Mouse (Mus musculus) thymus, postnatal 36 days (tissue): ENCODE results near the gene Cyp4f14.

Experiments used
- DNase-seq, 2 experiments: peaks; one replicate each; pipeline ENCODE4 v3.0.0; 2022; ENCODE audit warnings: mixed read lengths in 2 of 2

Cyp4f14 gene

GRCm38 (mm10) chr17:32917131-32917530 lies at the start of gene Cyp4f14:
Gene Cyp4f14 (minus strand): TSS chr17:32917342.
- no peak for DNase-seq

DNA sequence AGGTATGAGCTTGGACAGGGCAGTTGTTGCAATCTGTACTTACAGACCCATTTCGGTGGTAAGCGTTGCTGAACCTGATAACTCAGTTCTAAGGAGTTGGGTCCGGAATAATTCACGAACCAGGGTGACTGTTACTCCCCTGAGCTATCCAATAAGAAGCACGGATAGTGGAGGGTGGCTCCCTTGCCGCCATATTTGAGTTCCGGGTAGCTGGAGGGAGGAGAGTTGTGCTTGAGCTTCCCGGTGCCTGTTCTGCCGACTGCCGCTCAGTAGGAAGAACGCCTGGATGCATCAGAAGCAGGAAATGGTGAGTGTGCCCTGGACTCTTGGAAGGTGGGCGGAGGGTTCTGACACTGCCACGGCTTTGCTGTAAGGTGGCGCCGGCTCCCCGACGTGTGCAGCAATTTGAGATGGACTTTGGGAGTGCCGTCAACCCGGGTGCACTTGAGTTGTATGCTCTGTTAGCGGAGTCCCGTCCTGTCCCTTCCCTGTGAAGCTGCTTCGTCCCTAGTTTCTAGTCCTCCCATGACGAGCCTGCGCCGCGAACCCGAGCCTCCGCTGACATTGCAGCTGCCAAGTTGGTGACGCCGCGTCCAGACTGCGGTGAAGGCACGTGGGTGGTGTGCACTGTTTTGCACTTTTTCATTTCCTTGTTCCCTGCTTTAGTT lies 48.6 kb upstream of the Cyp4f14 start, which contains the start of gene Zfp472:
Gene Zfp472, plus strand, starts transcription at position 192 of the 668 bp plus-strand sequence.
- peak; percentile 84 to 86 for DNase-seq

DNA sequence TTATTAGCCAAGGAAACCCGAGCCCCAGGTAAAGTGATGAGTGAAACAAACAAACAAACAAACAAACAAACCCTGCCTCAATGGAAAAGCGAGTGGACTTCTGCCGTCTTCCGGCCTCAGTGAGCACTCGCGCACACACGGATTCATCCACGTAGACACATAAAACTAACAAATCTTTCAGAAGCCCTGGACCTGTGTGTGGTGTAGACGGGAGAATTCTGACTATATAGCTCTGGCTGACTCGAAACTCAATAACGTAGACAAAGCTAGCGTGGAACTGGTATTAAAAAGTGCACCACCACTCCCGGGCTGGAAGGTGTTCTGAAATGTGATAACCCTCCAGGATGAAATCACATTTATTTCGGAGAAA lies 48.1 kb upstream of the Cyp4f14 start:
- DNase-seq: no peak

DNA sequence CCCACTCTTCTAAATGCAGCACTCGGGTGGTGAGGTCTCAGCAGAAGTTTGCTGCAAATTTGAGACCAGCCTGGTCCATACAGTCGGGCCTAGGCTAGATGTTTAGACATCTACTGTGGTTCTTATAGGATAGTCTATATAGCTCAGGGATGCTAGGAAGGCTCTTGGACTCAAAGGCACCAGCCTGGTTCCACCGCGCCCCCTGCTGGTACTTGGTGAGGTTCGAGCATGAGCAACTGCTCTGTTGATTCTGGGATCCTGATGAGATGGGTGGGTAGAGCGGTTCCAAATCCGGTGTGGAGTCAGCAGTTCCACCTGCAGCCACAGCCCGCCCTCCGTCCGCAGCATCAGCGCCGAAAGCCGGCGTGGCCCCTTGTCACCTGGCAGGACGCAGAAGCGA lies 34.3 kb upstream of the Cyp4f14 start:
- DNase-seq: peak; percentile 77 to 80

DNA sequence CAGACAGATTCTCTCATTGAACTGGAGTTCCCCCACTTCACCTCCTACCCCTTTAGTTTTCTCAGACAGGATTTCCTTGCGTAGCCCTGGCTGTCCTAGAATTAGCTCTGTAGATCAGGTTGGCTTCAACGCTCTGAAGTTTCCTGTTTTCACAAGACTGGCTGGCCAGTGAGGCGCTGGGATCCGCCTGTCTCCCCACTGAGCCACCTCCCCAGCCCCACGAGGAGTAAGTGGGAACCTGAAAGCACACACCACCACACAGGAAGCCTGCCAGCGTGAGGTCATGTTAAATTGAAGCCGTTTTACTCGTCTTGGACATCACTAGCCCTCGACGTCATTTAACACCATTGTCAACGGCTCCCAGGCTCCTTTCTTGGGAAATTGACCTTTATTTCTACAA lies 33.9 kb upstream of the Cyp4f14 start:
- no peak for DNase-seq

DNA sequence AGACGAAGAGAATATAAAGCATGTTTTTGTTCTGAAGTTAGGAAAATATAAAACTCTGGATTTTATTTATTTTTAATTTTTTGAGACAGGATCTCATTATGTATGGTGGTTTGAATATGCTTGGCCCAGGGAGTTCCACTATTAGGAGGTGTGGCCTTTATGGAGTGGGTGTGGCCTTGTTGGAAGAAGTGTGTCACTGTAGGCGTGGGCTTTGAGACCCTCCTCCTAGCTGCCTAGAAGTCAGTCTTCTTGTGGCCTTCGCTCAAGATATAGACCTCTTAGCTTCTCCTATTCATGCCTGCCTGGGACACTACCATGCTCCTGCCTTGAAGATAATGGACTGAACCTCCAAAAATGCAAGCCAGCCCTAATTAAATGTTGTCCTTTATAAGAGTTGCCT lies 33.0 kb upstream of the Cyp4f14 start:
- no peak for DNase-seq

DNA sequence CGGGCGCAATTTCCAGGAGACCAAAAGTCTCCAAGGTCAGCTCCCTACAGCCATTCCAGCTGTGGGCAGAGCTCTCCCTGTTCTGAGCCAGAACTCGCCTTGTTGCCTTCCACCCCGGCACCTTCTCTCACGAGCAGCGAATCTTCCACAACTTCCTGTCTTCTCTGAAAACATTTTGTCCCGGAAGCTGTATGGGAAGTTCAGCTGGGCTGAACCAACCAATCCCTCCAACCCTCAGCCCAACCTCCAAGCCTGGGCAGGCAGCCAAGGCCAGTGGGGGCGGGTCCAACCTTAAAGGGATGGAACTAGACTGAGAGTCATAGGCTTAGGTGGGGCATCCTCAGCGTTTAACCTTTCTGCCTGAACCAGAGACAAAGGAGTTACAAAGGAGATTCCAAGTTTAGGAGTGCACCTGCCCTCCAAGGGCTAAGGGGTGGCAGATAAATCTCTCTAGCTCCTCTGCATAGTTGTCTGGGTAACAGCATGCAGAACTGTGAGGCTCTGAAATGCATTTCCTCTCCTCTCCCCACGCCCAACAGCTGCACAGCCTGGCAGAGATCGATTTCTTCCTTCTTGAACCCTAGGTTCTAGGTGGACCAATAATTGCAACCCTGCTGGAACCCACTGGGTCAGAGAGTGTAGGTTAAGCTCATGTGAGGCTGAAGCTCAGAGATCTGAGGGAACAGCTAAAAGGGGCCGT lies 30.2 kb upstream of the Cyp4f14 start, which contains the start of gene Cyp4f13:
Gene Cyp4f13, minus strand, starts transcription at position 188 of the 700 bp plus-strand sequence.
- DNase-seq: peak; percentile 92 to 93

DNA sequence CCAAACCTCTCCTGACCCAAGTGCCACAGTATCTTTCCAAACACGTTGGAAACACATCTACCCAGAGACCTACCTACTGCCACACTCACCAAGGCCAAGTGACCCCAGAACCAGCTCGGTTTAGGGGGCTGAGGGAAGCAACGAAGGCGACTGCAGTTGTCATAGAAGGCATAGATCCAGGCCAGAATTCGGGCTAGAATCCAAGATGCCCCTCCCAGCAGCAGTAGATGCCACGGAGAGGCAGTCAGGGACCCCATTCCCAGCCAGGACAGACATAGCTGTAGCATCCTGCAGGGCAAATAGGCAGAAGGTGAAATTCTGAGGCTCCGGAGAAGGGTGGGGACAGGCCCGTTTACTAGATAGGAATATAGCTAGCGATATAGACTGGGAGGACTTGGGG lies 29.6 kb upstream of the Cyp4f14 start:
- no peak for DNase-seq

- no peak for DNase-seq
Observed at GRCm38 (mm10) chr17:32944402-32945035, 27.4 kb upstream of the Cyp4f14 start.

DNA sequence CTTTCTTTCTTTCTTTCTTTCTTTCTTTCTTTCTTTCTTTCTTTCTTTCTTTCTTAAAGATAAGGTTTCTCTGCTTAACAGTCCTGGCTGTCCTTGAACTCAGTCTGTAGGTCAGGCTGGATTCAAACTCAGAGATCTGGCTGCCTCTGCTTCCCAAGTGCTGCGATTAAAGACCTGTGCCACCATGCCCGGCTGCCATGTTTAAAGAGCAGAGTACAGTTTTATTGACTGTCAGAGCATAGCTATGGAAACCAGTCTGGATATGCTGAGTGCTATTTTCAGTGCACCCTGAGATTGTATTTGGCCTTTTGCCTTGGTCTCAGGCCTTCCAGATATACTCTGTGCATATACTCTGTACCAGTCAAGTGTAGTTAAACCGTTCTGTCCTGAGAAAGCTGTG lies 26.5 kb upstream of the Cyp4f14 start:
- no peak for DNase-seq

DNA sequence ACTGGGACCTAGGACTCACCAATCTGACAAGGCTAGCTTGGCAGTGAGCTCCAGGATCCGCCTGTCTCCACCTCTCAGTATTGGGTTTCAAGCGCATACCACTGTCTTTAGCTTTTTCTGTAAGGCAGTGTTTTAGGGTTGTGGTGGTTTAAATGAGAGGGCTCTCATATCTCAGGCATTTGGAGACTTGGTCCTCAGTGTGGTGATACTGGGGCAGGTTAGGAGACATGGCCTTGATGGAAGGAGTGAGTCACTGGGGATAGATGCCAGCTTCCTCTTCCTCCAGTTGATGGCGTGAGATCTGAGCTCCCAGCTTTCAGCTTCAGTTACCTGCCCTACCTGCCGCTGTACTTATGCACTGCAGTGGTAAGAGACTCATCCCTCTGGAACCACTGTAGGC lies 22.7 kb upstream of the Cyp4f14 start:
- DNase-seq: no peak

DNA sequence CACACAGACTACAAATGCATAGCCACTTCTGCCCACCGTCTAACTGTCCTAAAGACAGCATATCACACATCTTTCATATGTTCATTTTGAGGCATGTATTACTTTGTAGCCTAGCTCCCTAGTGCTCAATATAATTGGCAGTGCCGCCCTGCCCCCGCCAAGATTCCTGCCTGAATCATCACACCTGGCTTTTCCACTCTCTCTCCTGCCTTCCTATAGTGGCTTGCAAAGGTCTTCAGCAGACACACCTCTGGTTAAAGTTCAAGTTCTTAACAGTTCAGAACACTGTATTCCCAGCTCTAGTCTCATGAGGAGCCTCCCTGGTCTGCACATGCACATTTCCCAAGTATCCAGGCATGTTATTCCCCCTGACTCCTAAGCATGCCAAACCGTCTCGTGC lies 10.7 kb upstream of the Cyp4f14 start:
- no peak for DNase-seq

DNA sequence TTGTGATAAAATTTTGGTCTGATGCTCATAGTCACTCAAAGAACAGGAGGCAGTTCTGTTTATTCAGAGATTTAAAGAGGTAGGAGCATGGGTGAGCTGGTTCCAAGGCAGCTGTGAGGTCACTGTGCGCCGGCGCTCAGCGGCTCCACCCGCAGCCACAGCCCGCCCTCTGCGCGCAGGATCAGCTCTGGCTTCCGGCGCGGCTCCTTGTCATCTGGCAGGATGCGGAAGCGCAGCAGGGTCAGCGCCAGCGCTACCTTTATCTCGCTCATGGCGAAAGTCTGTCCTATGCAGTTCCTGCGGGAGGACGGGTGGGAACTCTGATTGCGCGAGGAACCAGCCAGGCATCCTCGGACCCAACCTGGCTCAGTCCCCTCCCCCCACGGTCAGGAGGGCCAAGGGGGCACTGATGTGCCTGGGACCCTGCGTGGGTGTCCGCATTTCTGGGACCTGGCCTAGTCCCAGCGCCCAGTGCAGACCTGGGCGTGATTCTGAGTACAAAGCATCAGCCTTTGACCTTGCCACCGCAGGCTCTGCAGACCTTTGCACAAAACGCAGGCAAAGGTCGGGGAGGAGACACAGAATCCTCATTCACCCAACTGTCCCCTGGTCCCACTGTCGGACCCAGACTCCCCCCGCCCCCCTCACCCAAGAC lies 7.6 kb upstream of the Cyp4f14 start:
- peak; percentile 64 to 77 for DNase-seq

- DNase-seq: no peak
Observed at GRCm38 (mm10) chr17:32923681-32924080, 6.5 kb upstream of the Cyp4f14 start.

DNA sequence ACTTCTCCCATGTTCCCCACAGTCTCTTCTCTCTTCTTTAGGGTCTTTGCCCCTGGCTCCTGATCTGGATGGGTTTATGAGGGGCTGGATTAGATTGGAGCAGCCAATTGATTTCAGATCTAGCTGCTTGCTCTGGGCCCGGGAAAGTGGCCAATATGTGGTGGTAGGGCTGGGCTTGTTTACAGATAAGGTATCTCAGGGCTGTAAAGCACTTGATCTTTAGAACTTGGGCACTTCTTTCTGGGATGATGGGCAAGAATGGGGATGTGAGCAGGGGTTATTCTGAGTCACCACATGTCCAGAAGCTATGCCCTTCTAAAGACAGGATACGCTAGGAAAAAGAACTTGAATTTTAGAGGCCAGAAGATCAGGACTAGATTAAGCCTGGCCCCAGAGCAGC lies 2.0 kb upstream of the Cyp4f14 start:
- DNase-seq: no peak

- no peak for DNase-seq
Observed at GRCm38 (mm10) chr17:32916075-32916474, 1.1 kb downstream of the Cyp4f14 start.

GRCm38 (mm10) chr17:32906172-32906571 lies 11.0 kb downstream of the Cyp4f14 start:
- DNase-seq: no peak

- peak; percentile 48 for DNase-seq
Observed at GRCm38 (mm10) chr17:32905239-32905638, 11.9 kb downstream of the Cyp4f14 start.

GRCm38 (mm10) chr17:32904414-32904813 lies 12.7 kb downstream of the Cyp4f14 start:
- no peak for DNase-seq

DNA sequence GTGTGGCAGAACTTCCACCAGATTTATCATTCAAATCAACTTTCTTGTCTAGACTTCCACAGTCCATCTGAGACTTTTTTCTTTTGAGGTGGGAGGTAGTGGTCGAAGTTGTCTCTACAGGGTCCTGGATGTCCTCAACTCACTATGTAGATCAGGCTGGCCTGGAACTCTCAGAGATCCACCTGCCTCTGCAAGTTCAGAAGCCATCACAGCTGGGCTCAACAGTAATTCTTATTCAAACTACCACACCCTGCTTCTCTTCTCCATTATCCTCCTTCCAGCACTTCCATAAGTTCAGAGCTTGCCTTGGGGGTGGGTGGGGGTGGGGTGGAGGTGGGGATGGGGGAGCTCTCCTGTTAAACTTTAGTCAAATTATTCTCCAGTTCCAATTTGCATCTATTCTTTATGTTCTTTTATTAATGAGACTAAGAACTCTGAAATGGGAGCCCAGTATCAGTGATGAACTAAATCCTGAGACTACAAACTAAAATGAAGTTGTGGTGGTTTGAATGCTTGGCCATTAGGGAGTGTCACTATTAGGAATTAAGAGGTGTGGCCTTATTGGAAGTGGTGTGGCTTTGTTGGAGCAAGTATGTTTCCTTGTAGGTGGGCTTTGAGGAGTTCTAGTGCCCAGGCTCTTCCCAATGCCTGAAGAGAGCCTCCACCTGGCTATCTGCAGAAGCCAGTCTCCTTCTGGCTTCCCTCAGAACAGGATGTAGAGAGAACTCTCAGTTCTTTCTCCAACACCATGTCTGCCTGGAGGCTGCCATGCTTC lies 15.2 kb downstream of the Cyp4f14 start:
- DNase-seq: no peak

GRCm38 (mm10) chr17:32895421-32895820 lies 21.7 kb downstream of the Cyp4f14 start:
- DNase-seq: no peak

- no peak for DNase-seq
Observed at GRCm38 (mm10) chr17:32893901-32894300, 23.2 kb downstream of the Cyp4f14 start.
